Mouse (Mus musculus) fibroblast of lung, adult 2 months (primary cell): ENCODE measurements around the gene Sytl3.

Experiments
- DNase-seq: peaks from one replicate; pipeline ENCODE4 v3.0.0-alpha.2; 2011; ENCODE audit warnings: low read depth

The Sytl3 gene

DNA sequence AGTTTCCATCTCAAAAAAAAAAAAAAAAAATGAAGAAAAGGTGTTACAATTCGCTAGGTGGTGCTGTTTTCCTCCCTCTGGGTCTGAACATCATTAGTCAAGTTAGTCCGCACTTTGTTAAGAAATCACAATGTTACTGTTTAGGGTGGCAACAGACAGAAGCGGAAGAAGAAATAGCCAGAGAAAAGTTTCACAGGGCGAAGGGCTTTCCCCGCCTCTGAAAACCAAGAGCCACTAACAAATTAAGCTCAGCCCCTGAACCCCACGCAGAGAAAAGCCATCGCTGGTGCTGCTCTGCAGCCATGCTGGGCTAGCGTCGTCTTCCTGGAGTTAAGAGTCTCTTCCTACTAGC lies 119.4 kb downstream of the Sytl3 start:
- peak; percentile 70 for DNase-seq

DNA sequence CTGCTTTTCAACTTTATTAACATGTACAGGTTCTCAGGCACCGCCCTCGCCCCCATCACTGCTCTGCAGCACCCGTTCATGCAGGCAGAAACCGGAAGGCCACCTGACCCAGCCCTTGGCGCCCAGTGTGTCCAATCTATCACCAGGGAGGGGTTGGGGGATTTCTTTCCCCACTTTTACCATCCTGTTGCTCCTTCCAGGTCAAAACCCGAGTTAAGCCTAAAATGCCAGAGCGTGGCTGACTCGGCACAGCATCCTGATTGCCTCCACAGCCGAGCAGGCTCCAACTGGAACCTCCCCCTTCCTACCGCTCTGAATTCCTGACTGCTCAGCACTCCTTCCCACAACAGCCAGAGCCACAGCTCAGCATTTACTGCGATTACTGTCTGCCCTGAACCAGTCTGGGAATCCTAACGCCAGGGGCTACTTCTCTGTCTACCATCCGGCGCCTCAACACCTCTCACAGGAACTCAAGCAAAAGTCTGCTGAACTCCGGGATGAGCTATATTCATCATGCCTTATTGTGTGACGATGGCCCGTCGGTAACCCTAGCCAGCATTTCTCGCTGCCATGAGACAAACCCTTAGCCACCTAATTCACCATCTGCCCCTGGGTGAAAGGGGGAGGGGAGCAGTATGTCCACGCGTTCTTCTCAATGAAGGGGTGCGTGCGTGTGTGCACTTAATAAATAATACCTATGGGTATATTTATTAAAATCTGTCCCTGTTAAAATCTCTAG lies 120.0 kb downstream of the Sytl3 start:
- DNase-seq, result peak; percentile 72

- DNase-seq, result no peak
Measured at GRCm38 (mm10) chr17:6779632-6780031, 120.7 kb downstream of the Sytl3 start.

DNA sequence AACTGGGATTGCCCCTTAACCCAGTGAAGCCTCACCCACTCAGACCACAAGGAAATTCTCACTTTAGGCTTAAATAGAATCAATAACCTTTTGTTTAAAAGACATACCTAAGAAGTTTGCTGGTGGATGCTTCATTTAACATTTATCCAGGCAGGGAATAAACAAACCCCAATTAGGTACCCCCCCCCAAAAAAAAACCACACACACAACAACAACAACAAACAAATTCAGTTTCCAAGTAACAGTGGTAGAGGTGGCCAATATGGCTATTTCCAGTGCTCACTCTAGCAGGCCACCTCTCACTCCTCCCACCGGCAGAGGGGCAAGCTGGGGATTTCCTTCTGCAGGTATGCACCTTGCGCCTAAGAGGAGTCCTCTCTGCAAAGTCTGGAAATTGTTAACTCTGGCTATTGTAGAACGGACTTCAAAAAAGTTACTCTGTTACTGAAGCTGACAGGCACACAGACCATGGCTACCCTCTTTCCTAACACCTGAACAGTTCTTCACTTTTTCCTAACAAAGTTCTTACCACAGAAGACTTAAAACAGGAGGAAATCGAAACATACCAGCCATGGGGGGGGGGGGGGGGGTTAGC lies 121.7 kb downstream of the Sytl3 start:
- DNase-seq, result no peak

- DNase-seq, result no peak
Measured at GRCm38 (mm10) chr17:6781273-6781672, 122.4 kb downstream of the Sytl3 start.

DNA sequence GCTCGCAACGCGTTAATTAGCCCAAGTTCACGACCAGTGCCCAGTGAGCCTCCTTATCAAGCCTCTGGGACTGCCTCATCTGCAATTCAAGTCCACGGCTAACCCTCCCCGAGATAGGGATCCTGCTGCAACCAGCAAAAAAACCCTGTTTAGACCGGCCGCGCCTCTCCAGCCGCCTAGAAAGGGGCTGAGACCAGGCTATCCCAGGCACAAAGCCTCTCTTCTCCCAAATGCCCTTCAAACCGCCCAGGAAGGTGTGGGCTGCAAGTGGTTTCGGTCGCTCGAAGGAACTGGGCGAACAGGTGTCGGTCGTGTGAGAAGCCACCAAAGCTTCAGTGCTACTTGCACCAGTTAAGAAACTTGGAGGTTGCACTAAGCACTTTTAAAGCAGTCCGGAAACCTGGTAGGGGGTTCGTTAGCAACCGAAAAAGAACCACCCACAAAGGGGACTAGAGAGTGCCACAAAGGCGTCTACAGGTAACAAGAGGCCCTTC lies 123.2 kb downstream of the Sytl3 start:
- DNase-seq, result no peak

- peak; percentile 51 for DNase-seq
Measured at GRCm38 (mm10) chr17:6782611-6783005, 123.7 kb downstream of the Sytl3 start, which contains the start of gene Ezr. Gene Ezr, minus strand, starts transcription at chr17:6782784.

- DNase-seq, result no peak
Measured at GRCm38 (mm10) chr17:6783006-6783661, 124.2 kb downstream of the Sytl3 start.

DNA sequence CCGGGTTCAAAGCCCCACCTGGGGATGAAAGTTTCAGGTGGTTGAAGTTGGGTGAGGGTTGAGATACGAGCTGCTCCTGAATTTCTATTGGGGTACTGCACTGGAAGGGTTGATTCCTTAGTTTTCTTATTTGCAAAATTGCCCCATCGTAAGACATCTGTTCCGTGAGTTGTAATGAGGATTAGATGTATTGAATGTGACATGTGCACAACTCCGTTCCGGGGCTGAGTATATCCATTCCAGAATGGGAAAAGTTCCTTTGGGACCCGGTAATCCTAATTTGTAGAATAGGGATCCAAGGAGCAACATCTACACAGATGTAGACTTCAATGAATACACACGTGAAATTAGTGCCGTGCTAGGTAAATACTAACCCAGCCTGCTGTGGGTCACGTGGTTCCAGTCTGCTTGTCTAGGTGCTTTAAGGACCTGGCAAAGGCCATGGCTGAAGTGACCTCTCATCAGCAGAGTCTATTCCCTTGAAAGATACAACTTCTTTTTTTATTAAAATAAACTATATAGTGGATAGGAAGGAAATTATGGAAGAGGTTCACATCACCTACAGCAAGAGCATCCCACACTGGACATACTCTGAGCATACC lies 125.0 kb downstream of the Sytl3 start:
- DNase-seq, result no peak

DNA sequence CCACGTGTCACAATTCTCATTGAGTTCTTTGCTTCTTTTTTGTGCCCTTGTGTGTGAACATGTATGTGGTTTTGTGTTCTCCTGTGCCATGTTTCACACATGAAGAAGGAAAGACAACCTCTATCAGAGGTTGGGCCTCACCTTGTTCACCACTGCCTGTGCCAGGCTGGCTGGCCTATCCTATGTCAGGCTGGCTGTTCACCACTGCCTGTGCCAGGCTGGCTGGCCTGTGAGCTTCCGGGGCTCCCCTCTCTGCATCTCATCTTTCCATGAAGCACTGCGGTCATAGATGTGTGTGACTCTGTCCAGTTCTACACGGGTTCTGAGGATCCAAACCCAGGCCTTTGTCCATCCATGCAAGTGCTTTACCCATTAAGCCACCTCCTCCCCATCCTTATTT lies 128.3 kb downstream of the Sytl3 start:
- DNase-seq, result no peak
